Mouse (Mus musculus) heart, postnatal 4 days (tissue): ENCODE results near the gene Kif7. TPM values are rescaled to one million over a fixed set of nuclear protein-coding genes. Genes with fewer than 3 reads are reported as not detected.

ENCODE experiments used
- DNase-seq: peaks from one replicate; pipeline ENCODE4 v3.0.0; 2021
- total RNA-seq, 2 experiments: library from RNA; stranded (reverse); gene quantifications; 2 replicates each; pipeline ENCODE4 v1.2.3; 2021

Gene Kif7
- 1 to 10 TPM; 4.9 to 5.4 TPM for total RNA-seq

- peak; percentile 89 for DNase-seq
Observed at GRCm38 (mm10) chr7:79715187-79715981, at the start of gene Kif7. Gene Kif7 (minus strand): TSS chr7:79715720.

GRCm38 (mm10) chr7:79762106-79762505 is 46.6 kb upstream of the Kif7 start:
- no peak for DNase-seq

- no peak for DNase-seq
Observed at GRCm38 (mm10) chr7:79761124-79761876, 45.8 kb upstream of the Kif7 start.

- DNase-seq: no peak
Observed at GRCm38 (mm10) chr7:79759766-79760165, 44.2 kb upstream of the Kif7 start.

- no peak for DNase-seq
Observed at GRCm38 (mm10) chr7:79758176-79758575, 42.7 kb upstream of the Kif7 start.

- no peak for DNase-seq
Observed at GRCm38 (mm10) chr7:79756334-79756733, 40.8 kb upstream of the Kif7 start.

GRCm38 (mm10) chr7:79749511-79749910 is 34.0 kb upstream of the Kif7 start:
- no peak for DNase-seq

- no peak for DNase-seq
Observed at GRCm38 (mm10) chr7:79747659-79748058, 32.1 kb upstream of the Kif7 start.

- no peak for DNase-seq
Observed at GRCm38 (mm10) chr7:79744585-79744984, 29.1 kb upstream of the Kif7 start.

- no peak for DNase-seq
Observed at GRCm38 (mm10) chr7:79744051-79744450, 28.5 kb upstream of the Kif7 start.

- DNase-seq: peak; percentile 81
Observed at GRCm38 (mm10) chr7:79742659-79743536, 27.4 kb upstream of the Kif7 start, which contains the start of the genes Pex11a and Wdr93. Gene Pex11a (minus strand): TSS chr7:79743131. Gene Wdr93 (plus strand): TSS chr7:79743163.

- no peak for DNase-seq
Observed at GRCm38 (mm10) chr7:79742277-79742658, 26.7 kb upstream of the Kif7 start.

GRCm38 (mm10) chr7:79740279-79740678 is 24.8 kb upstream of the Kif7 start:
- no peak for DNase-seq

GRCm38 (mm10) chr7:79738913-79739312 is 23.4 kb upstream of the Kif7 start:
- no peak for DNase-seq

GRCm38 (mm10) chr7:79736511-79736910 is 21.0 kb upstream of the Kif7 start:
- DNase-seq: no peak

GRCm38 (mm10) chr7:79734563-79734962 is 19.0 kb upstream of the Kif7 start:
- peak; percentile 56 for DNase-seq

GRCm38 (mm10) chr7:79732622-79733021 is 17.1 kb upstream of the Kif7 start, which contains the start of gene Plin1:
Gene Plin1 (minus strand): TSS chr7:79732903.
- DNase-seq: no peak

GRCm38 (mm10) chr7:79731438-79731837 is 15.9 kb upstream of the Kif7 start:
- no peak for DNase-seq

GRCm38 (mm10) chr7:79729743-79730370 is 14.3 kb upstream of the Kif7 start:
- DNase-seq: peak; percentile 43

- peak; percentile 85 for DNase-seq
Observed at GRCm38 (mm10) chr7:79729169-79729568, 13.6 kb upstream of the Kif7 start.

GRCm38 (mm10) chr7:79728219-79728618 is 12.7 kb upstream of the Kif7 start:
- peak; percentile 77 for DNase-seq

- DNase-seq: peak; percentile 78
Observed at GRCm38 (mm10) chr7:79727091-79727490, 11.6 kb upstream of the Kif7 start.
